Mouse (Mus musculus): ENCODE results near the gene Rufy4. TPM values are rescaled to one million over a fixed set of nuclear protein-coding genes. Genes with fewer than 3 reads are reported as not detected.
A peak's percentile ranks its signal among the peaks of the same experiment; 100 is the strongest.

Gene Rufy4
- polyA plus RNA-seq, 1 experiment from 2014 or later: not detected

- Histone ChIP-seq H3K36me3 (ENCODE audit: control insufficient read depth, insufficient read depth, low read length) (no peaks in the 10 kb centered on the region), H3K4me1 (ENCODE audit: control insufficient read depth, insufficient read depth, low read length) (peaks cover 27% of the 10 kb centered on the region), H3K27ac (ENCODE audit: low read depth, low read length) (no peak overlapping the region), H3K9ac (ENCODE audit: low read depth, low read length) (no peak overlapping the region), H3K27me3 (ENCODE audit: control insufficient read depth, insufficient read depth, low read length) (no peaks in the 10 kb centered on the region), H3K4me3 (ENCODE audit: low read length) (no peak overlapping the region), H3K9me3 (ENCODE audit: control insufficient read depth, low read length) (no peaks in the 10 kb centered on the region), H3K4me2 (replicated peaks; ENCODE audit: low read depth, low read length) (no peak overlapping the region)
- 28% methylated on average over 6 of the region's 6 CpGs for WGBS
- peak; percentile 52; the same call in 1 of the 2 replicates for ATAC-seq (ENCODE audit: low FRiP score, low TSS enrichment)
Observed at GRCm38 (mm10) chr1:74111696-74112030, 13.7 kb upstream of the Rufy4 start.

DNA sequence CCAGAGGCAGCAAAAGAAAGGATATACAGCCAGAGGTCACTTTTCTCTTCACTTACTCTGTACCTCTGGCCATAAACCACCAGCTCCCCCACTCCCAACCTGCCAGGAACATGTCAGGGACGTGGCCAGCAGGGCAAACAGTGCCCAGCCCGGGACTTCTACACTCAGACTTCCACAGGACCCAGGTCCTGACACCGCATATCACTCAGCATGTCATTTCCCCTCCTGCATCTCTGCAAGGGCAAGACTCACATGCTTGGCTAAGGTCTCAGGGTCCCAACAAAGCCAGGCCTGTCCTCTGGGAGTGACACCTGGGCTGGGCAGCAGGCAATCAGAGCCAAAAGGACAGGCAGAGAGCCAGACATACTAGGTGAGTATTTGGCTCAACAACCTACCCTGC, 12.3 kb upstream of the Rufy4 start:
- ATAC-seq (ENCODE audit: low FRiP score, low TSS enrichment): no peak
- 25% methylated on average over 3 of the region's 3 CpGs for WGBS
- H3K4me2 ChIP-seq (replicated peaks; ENCODE audit: low read depth, low read length): no peak overlapping the region
- H3K27me3 ChIP-seq (ENCODE audit: control insufficient read depth, insufficient read depth, low read length): no peaks in the 10 kb centered on the region
- H3K4me3 ChIP-seq (ENCODE audit: low read length): no peak overlapping the region
- no peak overlapping the region for H3K9ac ChIP-seq (ENCODE audit: low read depth, low read length)
- H3K36me3 ChIP-seq (ENCODE audit: control insufficient read depth, insufficient read depth, low read length): no peaks in the 10 kb centered on the region
- H3K4me1 ChIP-seq (ENCODE audit: control insufficient read depth, insufficient read depth, low read length): peaks cover 27% of the 10 kb centered on the region
- H3K27ac ChIP-seq (ENCODE audit: low read depth, low read length): no peak overlapping the region
- H3K9me3 ChIP-seq (ENCODE audit: control insufficient read depth, low read length): no peaks in the 10 kb centered on the region

DNA sequence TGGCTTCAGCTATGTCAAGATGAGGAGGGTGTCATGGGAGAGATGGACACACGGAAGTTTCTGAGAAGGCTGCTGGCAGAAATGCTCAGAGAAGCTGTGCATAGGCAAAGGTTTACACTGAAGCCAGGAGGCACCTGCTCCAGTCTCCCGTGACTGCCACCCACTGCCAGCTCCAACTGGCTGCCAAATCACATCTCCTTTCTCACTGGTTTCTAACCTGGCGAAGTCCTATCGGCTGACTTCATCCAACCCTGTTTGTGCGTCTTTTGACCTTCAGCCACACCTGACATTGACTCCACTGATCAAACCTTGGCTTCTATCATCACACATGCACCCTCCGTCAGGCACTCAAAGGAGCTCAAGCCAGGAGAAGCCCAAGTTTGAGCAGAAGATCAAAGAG, 7.5 kb upstream of the Rufy4 start:
- Histone ChIP-seq H3K4me1 (ENCODE audit: control insufficient read depth, insufficient read depth, low read length) (peaks cover 4% of the 10 kb centered on the region; the same call in 1 of the 2 replicates), H3K4me2 (replicated peaks; ENCODE audit: low read depth, low read length) (no peak overlapping the region), H3K9me3 (ENCODE audit: control insufficient read depth, low read length) (no peaks in the 10 kb centered on the region), H3K27ac (ENCODE audit: low read depth, low read length) (no peak overlapping the region), H3K27me3 (ENCODE audit: control insufficient read depth, insufficient read depth, low read length) (peaks cover under 1% of the 10 kb centered on the region; the same call in 1 of the 2 replicates), H3K36me3 (ENCODE audit: control insufficient read depth, insufficient read depth, low read length) (no peaks in the 10 kb centered on the region), H3K9ac (ENCODE audit: low read depth, low read length) (no peak overlapping the region), H3K4me3 (ENCODE audit: low read length) (no peak overlapping the region)
- ATAC-seq (ENCODE audit: low FRiP score, low TSS enrichment): no peak
- WGBS: 86% methylated on average over 6 of the region's 6 CpGs

DNA sequence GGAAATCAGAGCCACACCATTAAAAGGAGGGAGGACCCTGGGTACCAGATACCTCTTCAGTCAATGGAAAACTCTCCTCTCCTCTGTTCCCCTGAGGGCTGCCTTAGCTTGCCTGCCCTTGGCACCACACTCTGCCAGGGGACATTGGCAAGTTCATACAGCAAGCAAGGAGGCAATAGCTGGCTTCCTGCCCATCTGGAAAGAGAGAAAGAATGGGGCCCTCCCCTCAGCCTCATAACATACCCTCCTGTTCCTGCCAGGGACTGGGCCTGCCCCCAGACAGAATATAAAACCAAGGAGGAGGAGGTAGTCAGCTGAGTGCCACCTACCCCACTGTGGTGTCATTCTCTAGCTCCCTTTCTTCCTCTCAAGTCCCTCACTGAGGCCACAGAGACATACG, 6.2 kb upstream of the Rufy4 start:
- Histone ChIP-seq H3K4me1 (ENCODE audit: control insufficient read depth, insufficient read depth, low read length) (no peaks in the 10 kb centered on the region), H3K9me3 (ENCODE audit: control insufficient read depth, low read length) (no peaks in the 10 kb centered on the region), H3K4me2 (replicated peaks; ENCODE audit: low read depth, low read length) (no peak overlapping the region), H3K27ac (ENCODE audit: low read depth, low read length) (no peak overlapping the region), H3K9ac (ENCODE audit: low read depth, low read length) (no peak overlapping the region), H3K4me3 (ENCODE audit: low read length) (no peak overlapping the region), H3K27me3 (ENCODE audit: control insufficient read depth, insufficient read depth, low read length) (peaks cover 5% of the 10 kb centered on the region; the same call in 1 of the 2 replicates), H3K36me3 (ENCODE audit: control insufficient read depth, insufficient read depth, low read length) (no peaks in the 10 kb centered on the region)
- 94% methylated on average over 1 of the region's 1 CpGs for WGBS
- no peak for ATAC-seq (ENCODE audit: low FRiP score, low TSS enrichment)

GRCm38 (mm10) chr1:74121138-74121537, 4.2 kb upstream of the Rufy4 start:
- no peak for ATAC-seq (ENCODE audit: low FRiP score, low TSS enrichment)
- Histone ChIP-seq H3K9me3 (ENCODE audit: control insufficient read depth, low read length) (no peaks in the 10 kb centered on the region), H3K4me2 (replicated peaks; ENCODE audit: low read depth, low read length) (no peak overlapping the region), H3K4me1 (ENCODE audit: control insufficient read depth, insufficient read depth, low read length) (peaks cover 5% of the 10 kb centered on the region; the same call in 1 of the 2 replicates), H3K27ac (ENCODE audit: low read depth, low read length) (no peak overlapping the region), H3K36me3 (ENCODE audit: control insufficient read depth, insufficient read depth, low read length) (no peaks in the 10 kb centered on the region), H3K4me3 (ENCODE audit: low read length) (no peak overlapping the region), H3K27me3 (ENCODE audit: control insufficient read depth, insufficient read depth, low read length) (peaks cover 5% of the 10 kb centered on the region; the same call in 1 of the 2 replicates), H3K9ac (ENCODE audit: low read depth, low read length) (no peak overlapping the region)
- WGBS: 85% methylated on average over 7 of the region's 7 CpGs

DNA sequence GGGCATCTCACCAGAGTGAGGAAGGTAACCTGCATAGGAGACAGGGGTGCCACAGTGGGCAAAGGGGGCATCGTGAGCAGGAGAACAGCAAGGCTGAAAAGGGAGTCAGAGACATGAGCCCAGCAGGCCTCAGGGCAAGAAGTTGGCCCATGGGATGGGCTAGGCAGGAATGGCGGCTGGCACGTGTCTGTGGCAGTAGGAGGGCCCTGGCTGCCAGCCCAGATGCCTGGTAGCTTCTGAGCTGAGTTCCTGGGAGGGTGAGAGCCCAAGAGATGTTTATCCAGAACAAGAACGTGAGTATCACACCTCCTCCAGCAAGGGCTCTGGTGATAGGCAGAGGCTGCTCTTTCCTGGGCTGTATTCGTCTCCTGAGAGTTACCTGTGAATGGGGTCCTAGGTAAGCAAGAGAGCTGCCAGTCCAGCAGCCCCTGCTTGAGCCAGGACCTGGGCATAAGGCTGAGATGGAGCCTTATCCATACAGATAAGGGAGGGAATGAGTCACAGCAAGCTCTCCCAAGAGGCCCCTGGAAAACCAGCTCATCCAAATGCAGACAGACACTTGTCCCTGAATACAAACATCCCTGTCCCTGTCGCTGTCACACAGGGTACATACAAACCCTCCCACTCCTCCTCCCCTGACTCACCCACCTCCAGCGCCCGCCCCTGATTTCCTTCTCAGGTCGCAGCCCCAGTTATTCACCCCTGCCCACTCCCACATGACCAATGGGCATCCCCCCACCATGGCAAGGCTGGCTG, 3.3 kb upstream of the Rufy4 start:
- H3K9me3 ChIP-seq (ENCODE audit: control insufficient read depth, low read length): no peaks in the 10 kb centered on the region
- no peak overlapping the region for H3K4me3 ChIP-seq (ENCODE audit: low read length)
- H3K27ac ChIP-seq (ENCODE audit: low read depth, low read length): no peak overlapping the region
- no peak overlapping the region for H3K4me2 ChIP-seq (replicated peaks; ENCODE audit: low read depth, low read length)
- peaks cover 5% of the 10 kb centered on the region; the same call in 1 of the 2 replicates for H3K27me3 ChIP-seq (ENCODE audit: control insufficient read depth, insufficient read depth, low read length)
- no peak overlapping the region for H3K9ac ChIP-seq (ENCODE audit: low read depth, low read length)
- 0 out of 2 replicates have a peak, but pooled peaks have one; percentile 3 for ATAC-seq (ENCODE audit: low FRiP score, low TSS enrichment)
- 37% methylated on average over 9 of the region's 9 CpGs for WGBS
- peaks cover 5% of the 10 kb centered on the region; the same call in 1 of the 2 replicates for H3K4me1 ChIP-seq (ENCODE audit: control insufficient read depth, insufficient read depth, low read length)
- H3K36me3 ChIP-seq (ENCODE audit: control insufficient read depth, insufficient read depth, low read length): no peaks in the 10 kb centered on the region

DNA sequence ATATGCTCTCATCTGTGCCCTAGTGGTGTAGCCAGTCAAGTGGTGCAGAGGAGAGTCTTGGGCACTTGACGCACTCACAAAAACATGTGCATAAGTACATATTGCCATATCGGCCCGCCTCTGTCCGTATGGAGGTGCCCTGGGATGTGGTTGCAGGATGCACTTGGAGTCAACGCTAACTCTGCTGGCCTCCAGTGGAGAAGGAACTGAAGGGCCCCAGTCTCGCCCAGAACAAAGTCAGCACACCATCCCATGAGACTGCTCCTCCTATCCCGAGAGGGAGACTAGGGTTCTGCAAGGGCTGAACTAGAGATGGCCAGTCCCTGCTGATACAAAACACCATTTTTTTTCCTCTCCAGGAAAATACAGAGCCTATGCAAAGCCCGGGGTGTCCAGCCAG, 2.1 kb upstream of the Rufy4 start:
- Histone ChIP-seq H3K36me3 (ENCODE audit: control insufficient read depth, insufficient read depth, low read length) (no peaks in the 10 kb centered on the region), H3K4me3 (ENCODE audit: low read length) (0 out of 2 replicates have a peak overlapping the region, but pooled peaks have one; percentile 1)
- no peak for ATAC-seq (ENCODE audit: low FRiP score, low TSS enrichment)

GRCm38 (mm10) chr1:74124021-74124981, 1.0 kb upstream of the Rufy4 start, which contains the start of gene Tns1:
Tns1 (minus strand) TSS chr1:74124449.
- no peak within 1 kb of the TSS for H3K27ac ChIP-seq (ENCODE audit: low read depth, low read length)
- under 1% methylated on average over 69 of the region's 84 CpGs for WGBS
- peak within 1 kb of the TSS; percentile 96 for H3K4me2 ChIP-seq (replicated peaks; ENCODE audit: low read depth, low read length)
- peak; percentile 81 for ATAC-seq (ENCODE audit: low FRiP score, low TSS enrichment)
- H3K27me3 ChIP-seq (ENCODE audit: control insufficient read depth, insufficient read depth, low read length): peaks cover 5% of the 10 kb centered on the region; the same call in 1 of the 2 replicates
- H3K4me1 ChIP-seq (ENCODE audit: control insufficient read depth, insufficient read depth, low read length): peaks cover 5% of the 10 kb centered on the region; the same call in 1 of the 2 replicates
- no peaks in the 10 kb centered on the region for H3K36me3 ChIP-seq (ENCODE audit: control insufficient read depth, insufficient read depth, low read length)
- peak within 1 kb of the TSS; percentile 53 for H3K4me3 ChIP-seq (ENCODE audit: low read length)
- peak within 1 kb of the TSS; percentile 64 for H3K9ac ChIP-seq (ENCODE audit: low read depth, low read length)
- H3K9me3 ChIP-seq (ENCODE audit: control insufficient read depth, low read length): no peaks in the 10 kb centered on the region

More for the DNA sequence above, 2.1 kb upstream of the Rufy4 start:
- no peak overlapping the region for H3K27ac ChIP-seq (ENCODE audit: low read depth, low read length)
- H3K27me3 ChIP-seq (ENCODE audit: control insufficient read depth, insufficient read depth, low read length): peaks cover 5% of the 10 kb centered on the region; the same call in 1 of the 2 replicates
- 68% methylated on average over 8 of the region's 8 CpGs for WGBS
- H3K4me1 ChIP-seq (ENCODE audit: control insufficient read depth, insufficient read depth, low read length): peaks cover 5% of the 10 kb centered on the region; the same call in 1 of the 2 replicates
- no peaks in the 10 kb centered on the region for H3K9me3 ChIP-seq (ENCODE audit: control insufficient read depth, low read length)
- H3K4me2 ChIP-seq (replicated peaks; ENCODE audit: low read depth, low read length): no peak overlapping the region
- no peak overlapping the region for H3K9ac ChIP-seq (ENCODE audit: low read depth, low read length)

All from kidney, embryonic 14.5 days (tissue).